Mouse (Mus musculus) adrenal gland, postnatal 4 days (tissue): ENCODE results near the gene Rnf212b. TPM values are rescaled to one million over a fixed set of nuclear protein-coding genes. Genes with fewer than 3 reads are reported as not detected.

ENCODE experiments used
- total RNA-seq, 2 experiments: library from RNA; stranded (reverse); gene quantifications; 2 replicates each; pipeline ENCODE4 v1.2.3; 2021

The Rnf212b gene
- total RNA-seq, 2 experiments from 2014 or later = 0.37 to 0.42 TPM

Other genes with a start within 250 kb of the Rnf212b start
- 10 to 100 TPM; 27.3 to 27.5 TPM for gene Ajuba, start 236.6 kb upstream of the Rnf212b start, total RNA-seq
- 1 to 10 TPM; 6.4 to 7.8 TPM for gene 4931414P19Rik, start 208.1 kb upstream of the Rnf212b start, total RNA-seq
- gene Psmb5, start 196.1 kb upstream of the Rnf212b start, total RNA-seq = 100 to 1,000 TPM; 219 to 220 TPM
- not detected for gene Psmb11, start 192.7 kb upstream of the Rnf212b start, total RNA-seq
- gene Gm17606, start 173.2 kb upstream of the Rnf212b start, total RNA-seq = not detected
- gene Cdh24, start 172.8 kb upstream of the Rnf212b start, total RNA-seq = 1 to 10 TPM; 4.0 to 5.2 TPM
- gene 1700123O20Rik, start 127.9 kb upstream of the Rnf212b start, total RNA-seq = 10 to 100 TPM; 38.2 to 43.0 TPM
- gene Acin1, start 127.2 kb upstream of the Rnf212b start, total RNA-seq = 100 to 1,000 TPM; 252 to 273 TPM
- under 1 TPM; 0.11 TPM for gene Gm29776, start 115.3 kb upstream of the Rnf212b start, total RNA-seq
- gene Cebpe, start 102.0 kb upstream of the Rnf212b start, total RNA-seq = 1 to 10 TPM in 1 of 2 experiments, under 1 TPM in 1; 0.78 to 1.6 TPM
- gene Slc7a8, start 32.2 kb upstream of the Rnf212b start, total RNA-seq = 10 to 100 TPM; 60.0 to 66.7 TPM
- gene Homez, start 56.8 kb downstream of the Rnf212b start, total RNA-seq = 10 to 100 TPM; 17.9 to 18.3 TPM
- 10 to 100 TPM; 16.9 to 21.0 TPM for gene Ppp1r3e, start 63.4 kb downstream of the Rnf212b start, total RNA-seq
- 10 to 100 TPM; 55.3 to 65.3 TPM for gene Bcl2l2, start 69.2 kb downstream of the Rnf212b start, total RNA-seq
- 10 to 100 TPM in 1 of 2 experiments, 1 to 10 TPM in 1; 5.5 to 13.0 TPM for gene Gm20521, start 69.3 kb downstream of the Rnf212b start, total RNA-seq
- 100 to 1,000 TPM; 334 to 350 TPM for gene Pabpn1, start 78.4 kb downstream of the Rnf212b start, total RNA-seq
- 10 to 100 TPM; 63.7 to 68.4 TPM for gene Slc22a17, start 99.0 kb downstream of the Rnf212b start, total RNA-seq
- gene Efs, start 112.0 kb downstream of the Rnf212b start, total RNA-seq = 10 to 100 TPM; 13.2 to 13.9 TPM
- not detected for gene Il25, start 118.6 kb downstream of the Rnf212b start, total RNA-seq
- gene Cmtm5, start 122.1 kb downstream of the Rnf212b start, total RNA-seq = 1 to 10 TPM; 2.4 to 3.8 TPM
- 1 to 10 TPM in 1 of 2 experiments, under 1 TPM in 1; 0.81 to 4.9 TPM for gene Myh6, start 152.8 kb downstream of the Rnf212b start, total RNA-seq
- gene Gm17428, start 162.8 kb downstream of the Rnf212b start, total RNA-seq = not detected
- gene Myh7, start 180.5 kb downstream of the Rnf212b start, total RNA-seq = 10 to 100 TPM in 1 of 2 experiments, 1 to 10 TPM in 1; 5.3 to 21.8 TPM
- gene Ngdn, start 201.3 kb downstream of the Rnf212b start, total RNA-seq = 10 to 100 TPM; 44.2 to 47.5 TPM